Mouse (Mus musculus): ENCODE measurements around the gene Csad. TPM values are rescaled to one million over a fixed set of nuclear protein-coding genes. Genes with fewer than 3 reads are reported as not detected.

The Csad gene
- polyA plus RNA-seq, 1 experiment = 34.6 TPM

GRCm38 (mm10) chr15:102222386-102222785 is 17.9 kb upstream of the Csad start:
- no peak overlapping the region for H3K27ac ChIP-seq (ENCODE audit: insufficient read depth, low read length)
- no peak overlapping the region for H3K4me3 ChIP-seq (ENCODE audit: insufficient read depth, low read length)
- TF ChIP-seq POLR2A (IDR thresholded peaks at IDR 0.05; ENCODE audit: extremely low read depth, insufficient read depth, low read length) = no peak
- no peak for TF ChIP-seq CTCF (IDR thresholded peaks at IDR 0.05; ENCODE audit: extremely low read depth, insufficient read depth, low read length)
- 0 out of 2 replicates have a peak, but pooled peaks cover 2% of the 10 kb centered on the region for H3K4me1 ChIP-seq (ENCODE audit: control insufficient read depth, insufficient read depth, low read length)

- no peak overlapping the region for H3K27ac ChIP-seq (ENCODE audit: insufficient read depth, low read length)
- H3K4me3 ChIP-seq (ENCODE audit: insufficient read depth, low read length) = no peak overlapping the region
- TF ChIP-seq POLR2A (IDR thresholded peaks at IDR 0.05; ENCODE audit: extremely low read depth, insufficient read depth, low read length) (no peak), CTCF (IDR thresholded peaks at IDR 0.05; ENCODE audit: extremely low read depth, insufficient read depth, low read length) (no peak)
- H3K4me1 ChIP-seq (ENCODE audit: control insufficient read depth, insufficient read depth, low read length) = 0 out of 2 replicates have a peak, but pooled peaks cover under 1% of the 10 kb centered on the region
These were observed 12.8 kb upstream of the Csad start for GRCm38 (mm10) chr15:102217325-102217724.

GRCm38 (mm10) chr15:102216459-102217228 is 12.1 kb upstream of the Csad start:
- Histone ChIP-seq H3K4me1 (ENCODE audit: control insufficient read depth, insufficient read depth, low read length) (no peaks in the 10 kb centered on the region), H3K4me3 (ENCODE audit: insufficient read depth, low read length) (no peak overlapping the region), H3K27ac (ENCODE audit: insufficient read depth, low read length) (no peak overlapping the region)
- no peak for TF ChIP-seq CTCF (IDR thresholded peaks at IDR 0.05; ENCODE audit: extremely low read depth, insufficient read depth, low read length)
- no peak for TF ChIP-seq POLR2A (IDR thresholded peaks at IDR 0.05; ENCODE audit: extremely low read depth, insufficient read depth, low read length)

- Histone ChIP-seq H3K4me3 (ENCODE audit: insufficient read depth, low read length) (no peak overlapping the region), H3K27ac (ENCODE audit: insufficient read depth, low read length) (no peak overlapping the region), H3K4me1 (ENCODE audit: control insufficient read depth, insufficient read depth, low read length) (no peaks in the 10 kb centered on the region)
- TF ChIP-seq CTCF (IDR thresholded peaks at IDR 0.05; ENCODE audit: extremely low read depth, insufficient read depth, low read length) (no peak), POLR2A (IDR thresholded peaks at IDR 0.05; ENCODE audit: extremely low read depth, insufficient read depth, low read length) (no peak)
These were observed 11.1 kb upstream of the Csad start for GRCm38 (mm10) chr15:102215624-102216023.

- no peak overlapping the region for H3K4me3 ChIP-seq (ENCODE audit: insufficient read depth, low read length)
- H3K27ac ChIP-seq (ENCODE audit: insufficient read depth, low read length) = no peak overlapping the region
- no peaks in the 10 kb centered on the region for H3K4me1 ChIP-seq (ENCODE audit: control insufficient read depth, insufficient read depth, low read length)
- no peak for TF ChIP-seq CTCF (IDR thresholded peaks at IDR 0.05; ENCODE audit: extremely low read depth, insufficient read depth, low read length)
- no peak for TF ChIP-seq POLR2A (IDR thresholded peaks at IDR 0.05; ENCODE audit: extremely low read depth, insufficient read depth, low read length)
These were observed 9.6 kb upstream of the Csad start for GRCm38 (mm10) chr15:102214132-102214531.

- no peak overlapping the region for H3K4me3 ChIP-seq (ENCODE audit: insufficient read depth, low read length)
- TF ChIP-seq CTCF (IDR thresholded peaks at IDR 0.05; ENCODE audit: extremely low read depth, insufficient read depth, low read length) (no peak), POLR2A (IDR thresholded peaks at IDR 0.05; ENCODE audit: extremely low read depth, insufficient read depth, low read length) (no peak)
- H3K27ac ChIP-seq (ENCODE audit: insufficient read depth, low read length) = no peak overlapping the region
- H3K4me1 ChIP-seq (ENCODE audit: control insufficient read depth, insufficient read depth, low read length) = peaks cover 3% of the 10 kb centered on the region; the same call in 1 of the 2 replicates
These were observed 7.4 kb upstream of the Csad start for GRCm38 (mm10) chr15:102211895-102212294.

GRCm38 (mm10) chr15:102210816-102211215 is 6.3 kb upstream of the Csad start:
- no peak overlapping the region for H3K4me3 ChIP-seq (ENCODE audit: insufficient read depth, low read length)
- TF ChIP-seq POLR2A (IDR thresholded peaks at IDR 0.05; ENCODE audit: extremely low read depth, insufficient read depth, low read length) (no peak), CTCF (IDR thresholded peaks at IDR 0.05; ENCODE audit: extremely low read depth, insufficient read depth, low read length) (no peak)
- no peak overlapping the region for H3K27ac ChIP-seq (ENCODE audit: insufficient read depth, low read length)
- peaks cover 6% of the 10 kb centered on the region; the same call in 1 of the 2 replicates for H3K4me1 ChIP-seq (ENCODE audit: control insufficient read depth, insufficient read depth, low read length)

- H3K27ac ChIP-seq (ENCODE audit: insufficient read depth, low read length) = no peak overlapping the region
- H3K4me3 ChIP-seq (ENCODE audit: insufficient read depth, low read length) = no peak overlapping the region
- peaks cover 9% of the 10 kb centered on the region; the same call in 1 of the 2 replicates for H3K4me1 ChIP-seq (ENCODE audit: control insufficient read depth, insufficient read depth, low read length)
- no peak for TF ChIP-seq CTCF (IDR thresholded peaks at IDR 0.05; ENCODE audit: extremely low read depth, insufficient read depth, low read length)
- TF ChIP-seq POLR2A (IDR thresholded peaks at IDR 0.05; ENCODE audit: extremely low read depth, insufficient read depth, low read length) = no peak
These were observed 4.6 kb upstream of the Csad start for GRCm38 (mm10) chr15:102209114-102209513.

- H3K4me3 ChIP-seq (ENCODE audit: insufficient read depth, low read length) = no peak overlapping the region
- no peak for TF ChIP-seq CTCF (IDR thresholded peaks at IDR 0.05; ENCODE audit: extremely low read depth, insufficient read depth, low read length)
- no peak overlapping the region for H3K27ac ChIP-seq (ENCODE audit: insufficient read depth, low read length)
- H3K4me1 ChIP-seq (ENCODE audit: control insufficient read depth, insufficient read depth, low read length) = peaks cover 9% of the 10 kb centered on the region; the same call in 1 of the 2 replicates
These were observed 3.6 kb upstream of the Csad start for GRCm38 (mm10) chr15:102208092-102208561.

GRCm38 (mm10) chr15:102207351-102207750 is 2.8 kb upstream of the Csad start:
- no peak for TF ChIP-seq POLR2A (IDR thresholded peaks at IDR 0.05; ENCODE audit: extremely low read depth, insufficient read depth, low read length)
- TF ChIP-seq CTCF (IDR thresholded peaks at IDR 0.05; ENCODE audit: extremely low read depth, insufficient read depth, low read length) = no peak

More at GRCm38 (mm10) chr15:102207351-102207750, 2.8 kb upstream of the Csad start:
- Histone ChIP-seq H3K27ac (ENCODE audit: insufficient read depth, low read length) (no peak overlapping the region), H3K4me1 (ENCODE audit: control insufficient read depth, insufficient read depth, low read length) (peaks cover 10% of the 10 kb centered on the region; the same call in 1 of the 2 replicates), H3K4me3 (ENCODE audit: insufficient read depth, low read length) (no peak overlapping the region)

All from cortical plate, adult 2 months (tissue).